Comparison of ENCODE assay signal across 8 mouse cellular contexts in genomic region chr10:118141018-118141883, GRCm38 (mm10). TPM values are rescaled to one million over a fixed set of nuclear protein-coding genes. Genes with fewer than 3 reads are reported as not detected.
DNase-seq lines count a peak whose midpoint lies in the region; ATAC-seq and TF ChIP-seq lines count a peak whose summit lies in the region.

TSS of gene Mdm1 (plus strand) at chr10:118141811.

- H3K27me3 ChIP-seq in forebrain, embryonic 15.5 days: no peaks in the 10 kb centered on the region

- peaks cover 4% of the 10 kb centered on the region; the same call in 1 of the 2 replicates for H3K36me3 ChIP-seq in ES-E14 (ENCODE audit: control insufficient read depth, insufficient read depth, low read length, poor library complexity, severe bottlenecking)
- H3K36me3 ChIP-seq in forebrain, embryonic 15.5 days: no peaks in the 10 kb centered on the region

- TF ChIP-seq CTCF in lung, adult 2 months (IDR thresholded peaks at IDR 0.05; ENCODE audit: insufficient read depth, low read length): no peak

- peak; percentile 100 for ATAC-seq in forebrain, embryonic 15.5 days (replicated peaks)
- ATAC-seq in neutrophil, adult 5-6 weeks (ENCODE audit: extremely low read depth, insufficient number of reproducible peaks, low FRiP score, poor library complexity, severe bottlenecking): peak; percentile 99

- intact Hi-C loops in heart, postnatal 25 days (cut with DNase I): no loop called here

- H3K9ac ChIP-seq in ES-E14 (ENCODE audit: insufficient read depth, low read depth, low read length, poor library complexity, severe bottlenecking): peak within 1 kb of the TSS; percentile 69
- peak within 1 kb of the TSS; percentile 61 for H3K9ac ChIP-seq in forebrain, embryonic 15.5 days (replicated peaks)

- WGBS in forebrain, embryonic 15.5 days: 5% methylated on average over 46 of the region's 47 CpGs
- WGBS in lung, adult 2 months: 6% methylated on average over 45 of the region's 47 CpGs

- peak within 1 kb of the TSS; percentile 84 to 86 for H3K4me3 ChIP-seq in ES-E14 (ENCODE audit: insufficient read depth in 1 of 2, low read depth in 1 of 2, low read length in 2 of 2, poor library complexity in 1 of 2, severe bottlenecking in 1 of 2)
- peak within 1 kb of the TSS; percentile 75 for H3K4me3 ChIP-seq in forebrain, embryonic 15.5 days
- peak within 1 kb of the TSS; percentile 72 for H3K4me3 ChIP-seq in lung, adult 2 months (replicated peaks; ENCODE audit: extremely low read depth, low read depth, low read length)

- TF ChIP-seq POLR2A in lung, adult 2 months (IDR thresholded peaks at IDR 0.05; ENCODE audit: borderline replicate concordance, extremely low read depth, low read depth, low read length): peak; percentile 29; the same call in 1 of the 2 replicates

- H3K4me1 ChIP-seq in ES-E14 (ENCODE audit: control insufficient read depth in 2 of 2, insufficient read depth in 2 of 2, low read length in 2 of 2, poor library complexity in 1 of 2): peaks cover 0 to 9% of the 10 kb centered on the region in 2 experiments; a peak in 2 of 4 replicates
- H3K4me1 ChIP-seq in forebrain, embryonic 15.5 days: peaks cover 10% of the 10 kb centered on the region
- H3K4me1 ChIP-seq in lung, adult 2 months (ENCODE audit: control insufficient read depth, insufficient read depth, low read length): no peaks in the 10 kb centered on the region; the same call in 1 of the 2 replicates

- in situ Hi-C loops in ES-E14 (cut with MboI; ENCODE audit: low sequenced_read_pairs in 2 of 2, unreplicated experiment in 2 of 2): no loop called here

- peak within 1 kb of the TSS; percentile 64 for H3K4me2 ChIP-seq in forebrain, embryonic 15.5 days (replicated peaks)

- DNase-seq in ES-E14 (ENCODE audit: low read depth, low spot score): peak; percentile 96
- DNase-seq in cerebellum, adult 11-12 months: peak; percentile 98
- DNase-seq in heart, postnatal 25 days (ENCODE audit: low spot score): peak; percentile 98
- peak; percentile 96 to 98 for DNase-seq in layer of hippocampus, adult 18-20 months (ENCODE audit: low spot score in 2 of 2)
- peak; percentile 99 for DNase-seq in lung, adult 2 months
- peak; percentile 99 to 100 for DNase-seq in thymus, adult 18-20 months

- H3K9me3 ChIP-seq in ES-E14 (ENCODE audit: control insufficient read depth, insufficient read depth, low read depth, low read length): no peaks in the 10 kb centered on the region
- no peaks in the 10 kb centered on the region for H3K9me3 ChIP-seq in forebrain, embryonic 15.5 days

- no peak within 1 kb of the TSS for H3K27ac ChIP-seq in ES-E14 (ENCODE audit: insufficient read depth, low read depth, low read length, poor library complexity, severe bottlenecking)
- H3K27ac ChIP-seq in forebrain, embryonic 15.5 days (replicated peaks): peak within 1 kb of the TSS; percentile 75

TF ChIP-seq in ES-E14, 5 proteins besides CTCF, POLR2A, EP300 and RAD21:
- TF ChIP-seq ZNF384 (IDR thresholded peaks at IDR 0.05; ENCODE audit: low read depth, low read length) (no peak), MAFK (IDR thresholded peaks at IDR 0.05; ENCODE audit: insufficient read depth, low read depth, low read length) (no peak), HCFC1 (IDR thresholded peaks at IDR 0.05; ENCODE audit: borderline replicate concordance, insufficient read depth, low read length) (no peak), CHD2 (IDR thresholded peaks at IDR 0.05; ENCODE audit: low read depth, low read length) (no peak), ZC3H11A (IDR thresholded peaks at IDR 0.05; ENCODE audit: borderline replicate concordance, low read depth, low read length) (no peak)

RNA-seq across cellular contexts. Expression of gene Mdm1, which starts in this region (rescaled TPM):
- total RNA-seq in ES-E14 (2012; rRNA removed): 15.5 and 16.2 TPM in 2 replicates
- polyA plus RNA-seq in forebrain, embryonic 15.5 days (2015; fragmentation: Nextera tagmentation; extraction: Ambion mirVana): 38.7 and 42.8 TPM in 2 replicates
- 1 to 10 TPM; 2.4 to 3.9 TPM for total RNA-seq in heart, postnatal 25 days (2021)
- total RNA-seq in layer of hippocampus, adult 18-20 months (2021): 1 to 10 TPM; 7.3 to 7.7 TPM
- polyA plus RNA-seq in lung, adult 2 months (2012; rRNA removed): 5.1 and 8.4 TPM in 2 replicates
- 67.0 and 74.5 TPM in 2 replicates for total RNA-seq in neutrophil, adult 5-6 weeks (2017)
